Mouse (Mus musculus): ENCODE data around the gene Micu1.
A peak's percentile ranks its signal among the peaks of the same experiment; 100 is the strongest.
"Not testable (repeated sequence)": the region's sequence is repeated elsewhere in the genome, so short reads cannot be mapped to it uniquely, and the experiment has no call there.

The Micu1 gene

DNA sequence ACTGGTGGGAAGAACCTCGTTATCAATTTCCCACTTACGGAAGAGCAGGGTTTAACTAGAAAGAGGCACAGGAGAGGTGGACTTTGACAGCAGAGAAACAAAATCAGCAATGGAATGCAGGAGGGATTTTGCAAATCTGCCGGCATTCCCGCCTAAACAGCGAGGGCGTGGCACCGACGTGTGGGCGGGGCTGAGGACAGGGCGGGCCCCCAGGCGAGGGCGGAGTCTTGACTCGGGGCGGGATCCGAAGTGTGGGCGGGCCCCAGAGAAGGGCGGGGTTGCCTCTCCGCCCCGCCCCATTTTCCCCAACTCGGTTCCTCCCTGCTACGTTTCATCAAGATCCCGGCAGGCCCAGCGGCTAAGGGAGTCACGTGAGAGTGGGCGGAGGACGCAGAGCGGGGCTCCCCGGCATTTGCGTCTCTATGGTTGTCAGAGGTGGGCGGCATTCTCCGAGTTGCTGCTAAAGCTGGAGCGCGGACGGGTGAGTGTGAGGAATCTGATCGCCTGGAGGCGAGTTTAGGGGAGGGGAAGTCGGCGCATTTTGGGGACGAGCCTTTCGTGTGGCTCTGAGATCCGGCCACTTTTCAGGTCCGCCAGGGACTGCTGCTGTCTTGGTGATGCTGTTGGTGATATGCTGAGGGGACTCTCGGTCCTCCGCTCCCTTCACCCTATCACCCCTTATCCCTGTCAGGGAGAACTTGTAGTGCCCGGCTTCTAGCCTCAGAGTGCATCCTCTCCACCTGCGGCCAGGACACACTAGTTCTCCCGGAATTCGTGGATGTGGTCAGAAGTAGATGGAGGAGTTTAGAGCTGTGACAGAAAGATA is at the start of gene Micu1:
Gene Micu1 (plus strand): TSS at position 271 of the 826 bp plus-strand sequence.
- peak; percentile 92 to 95 for DNase-seq

DNA sequence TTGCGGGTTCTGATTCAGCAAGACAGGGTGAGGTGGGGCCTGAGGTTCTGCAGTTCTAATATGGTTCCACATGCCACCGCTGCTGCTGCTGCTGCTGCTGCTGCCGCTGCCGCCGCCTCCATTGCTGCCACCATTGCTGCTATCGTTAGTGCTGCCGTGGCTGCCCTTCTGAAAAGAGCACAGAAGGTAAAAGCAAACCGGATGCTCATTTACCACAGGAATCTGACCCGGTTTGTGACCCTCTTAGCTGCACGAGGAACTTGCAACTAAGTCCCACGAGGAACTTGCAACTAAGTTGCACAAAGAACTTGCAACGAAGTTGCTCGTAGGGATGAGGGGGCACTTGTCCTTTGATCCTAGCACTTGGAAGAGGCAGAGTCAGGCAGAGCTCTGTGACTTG is 45.5 kb upstream of the Micu1 start:
- no peak for DNase-seq

DNA sequence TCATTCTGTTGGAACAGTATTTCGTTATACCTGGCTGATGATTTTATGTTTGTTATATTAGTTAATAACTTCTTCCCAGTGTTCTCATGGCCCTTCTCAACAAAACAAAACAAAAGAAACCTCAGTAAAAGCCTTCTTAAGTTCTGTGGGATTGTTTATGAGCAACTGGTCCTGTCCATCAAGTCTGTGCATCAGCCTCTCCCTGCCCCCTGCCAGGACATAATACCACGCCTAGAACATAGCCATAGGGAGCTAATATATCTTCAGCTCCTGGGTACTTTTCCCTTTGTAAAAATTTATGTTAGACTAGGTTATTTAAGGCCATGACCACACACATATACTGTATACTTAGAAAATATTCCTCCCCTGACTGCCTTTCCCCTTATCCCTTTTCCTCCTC is 37.5 kb upstream of the Micu1 start:
- DNase-seq = no peak

DNA sequence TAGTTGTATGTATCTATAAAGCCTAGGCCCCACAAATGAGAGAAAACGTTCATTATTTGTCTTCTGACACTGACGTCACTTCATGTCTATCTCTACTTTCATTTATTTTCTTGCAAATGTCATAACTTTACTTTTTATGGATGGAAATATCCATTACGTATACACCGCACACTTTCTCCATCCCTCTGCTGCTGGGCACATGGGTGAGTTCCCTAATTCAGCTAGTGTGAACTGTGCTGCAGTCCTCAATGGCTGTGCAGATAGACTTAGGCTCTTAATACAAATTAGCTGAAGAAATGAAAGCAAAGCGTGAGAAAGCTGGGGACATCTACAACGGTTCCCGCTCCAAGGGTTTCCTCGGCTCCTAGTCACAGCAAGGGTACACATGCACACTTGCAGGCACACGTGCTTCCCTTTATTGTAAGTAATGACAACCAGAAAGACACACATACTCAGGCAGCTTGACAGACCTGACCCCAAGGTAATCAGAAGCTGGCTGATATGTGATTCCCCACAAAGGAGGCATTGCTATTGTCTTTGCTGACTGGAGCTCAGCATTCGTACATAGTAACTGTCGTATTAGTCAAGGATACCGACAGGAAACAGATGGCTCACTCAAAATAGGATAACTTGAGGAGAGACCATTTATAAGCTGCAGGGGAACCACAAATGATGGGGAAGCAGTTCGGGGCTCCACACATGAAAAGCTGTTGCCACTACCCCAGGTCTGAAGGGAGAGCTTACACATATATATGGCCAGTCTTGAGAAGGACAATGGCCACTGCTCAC is 36.6 kb upstream of the Micu1 start:
- no peak for DNase-seq

DNA sequence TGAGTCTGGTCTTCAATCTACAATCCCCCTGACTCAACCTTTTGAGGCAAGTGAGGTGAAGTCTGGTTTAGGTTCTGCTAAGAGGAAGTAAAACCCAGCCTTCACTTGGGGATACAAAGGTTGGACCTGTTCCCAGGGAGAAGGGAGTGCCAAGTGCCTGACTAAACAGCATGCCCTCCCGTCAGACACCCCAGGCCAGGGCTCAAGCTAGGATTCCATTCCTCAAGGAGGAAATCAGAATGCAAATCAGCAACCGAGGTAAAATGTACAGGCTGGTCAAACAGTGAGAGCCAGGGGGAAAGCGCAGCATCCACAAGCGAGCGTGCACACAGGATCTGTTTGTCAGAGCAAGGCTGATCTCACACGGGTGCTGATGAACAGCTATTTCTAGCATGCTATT is 34.9 kb upstream of the Micu1 start:
- no peak for DNase-seq

DNA sequence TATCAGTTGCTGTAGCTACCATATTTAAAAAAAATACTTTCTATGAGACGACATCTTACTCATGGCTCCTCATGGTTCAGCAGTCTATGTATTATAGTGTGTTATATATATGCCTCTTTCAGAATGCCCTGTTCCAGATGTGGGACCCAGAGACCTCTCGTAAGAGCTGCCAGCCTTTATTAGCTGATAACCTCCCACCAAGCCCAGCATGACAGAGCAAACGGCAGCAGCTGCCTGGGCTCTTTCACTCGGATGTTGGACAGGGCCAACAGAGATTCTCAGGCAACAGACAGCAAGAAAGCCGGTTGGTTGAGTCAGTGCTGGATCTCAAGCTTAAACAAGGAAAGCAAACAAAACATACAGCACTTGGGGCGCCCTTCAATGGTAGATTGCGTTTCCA is 33.8 kb upstream of the Micu1 start:
- DNase-seq = no peak

DNA sequence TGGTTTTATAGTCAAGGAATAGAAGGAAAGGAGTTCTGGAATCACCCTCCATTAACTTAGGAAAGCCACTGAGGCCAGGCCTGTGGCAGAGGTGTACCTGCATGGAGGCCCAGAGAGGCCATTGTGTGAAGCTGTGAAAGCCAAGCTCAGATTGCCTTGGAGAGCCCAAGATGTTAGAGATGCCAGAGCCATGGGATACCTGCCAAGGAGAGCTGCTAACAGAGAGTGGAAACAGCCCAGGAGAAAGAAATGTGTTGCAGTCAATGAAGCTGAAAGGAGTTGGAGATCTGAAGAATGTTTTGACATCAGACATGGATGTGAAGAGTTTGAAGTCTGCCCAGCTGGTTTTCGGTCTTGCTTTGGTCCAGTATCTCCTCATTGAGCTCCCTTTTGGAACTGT is 24.4 kb upstream of the Micu1 start:
- DNase-seq = no peak

DNA sequence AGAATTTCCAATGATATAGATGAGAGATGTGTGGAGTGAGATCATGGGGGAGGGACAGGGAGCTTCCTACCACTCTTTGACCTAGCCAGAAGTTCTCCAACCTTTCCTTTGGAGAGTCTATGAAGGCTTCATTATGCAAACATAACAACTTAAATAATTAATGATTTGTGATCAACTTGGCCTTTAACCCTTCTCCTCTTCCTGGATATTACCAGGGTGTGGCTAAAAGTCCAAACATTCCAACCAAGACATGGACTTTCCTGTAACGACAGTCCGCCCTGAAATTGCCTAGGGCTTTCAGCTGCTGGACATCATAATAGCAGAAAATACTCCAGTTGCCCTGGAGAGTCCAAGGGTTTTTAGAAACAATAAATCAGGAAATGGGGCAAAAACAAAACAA is 23.1 kb upstream of the Micu1 start:
- DNase-seq = no peak

DNA sequence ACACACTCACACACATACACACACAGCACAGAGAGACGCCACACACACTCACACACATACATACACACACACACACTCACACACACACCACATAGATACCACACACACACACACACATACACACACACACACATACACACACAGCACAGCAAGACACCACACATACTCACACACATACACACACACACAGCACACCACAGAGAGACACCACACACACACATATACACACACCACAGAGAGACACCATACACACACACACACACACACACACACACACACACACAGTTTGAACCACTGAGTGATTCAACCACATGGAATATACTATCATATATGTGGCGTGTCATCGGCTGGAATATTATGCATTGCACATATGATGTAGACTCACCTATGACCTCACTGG is 16.7 kb upstream of the Micu1 start:
- not testable (repeated sequence) for DNase-seq

DNA sequence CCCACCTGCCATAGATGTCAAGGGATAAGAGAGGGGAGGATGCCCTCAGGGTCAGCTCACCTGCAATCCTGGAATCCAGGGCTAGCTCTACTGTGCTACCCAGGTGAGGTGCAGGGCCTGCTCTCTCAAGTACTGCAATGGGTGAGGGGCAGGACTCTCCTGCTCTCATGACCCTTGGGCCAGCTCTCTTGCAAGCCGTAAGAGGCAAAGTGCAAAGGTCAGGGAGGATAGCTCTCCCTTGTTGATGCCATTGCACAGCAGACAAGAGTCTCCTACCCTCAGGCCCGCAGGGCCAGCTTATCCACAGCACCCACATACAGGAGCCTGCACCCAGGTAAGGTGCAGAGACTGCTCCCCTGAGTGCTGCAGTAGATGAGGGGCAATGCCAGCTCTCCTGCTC is 15.2 kb upstream of the Micu1 start:
- no peak for DNase-seq

DNA sequence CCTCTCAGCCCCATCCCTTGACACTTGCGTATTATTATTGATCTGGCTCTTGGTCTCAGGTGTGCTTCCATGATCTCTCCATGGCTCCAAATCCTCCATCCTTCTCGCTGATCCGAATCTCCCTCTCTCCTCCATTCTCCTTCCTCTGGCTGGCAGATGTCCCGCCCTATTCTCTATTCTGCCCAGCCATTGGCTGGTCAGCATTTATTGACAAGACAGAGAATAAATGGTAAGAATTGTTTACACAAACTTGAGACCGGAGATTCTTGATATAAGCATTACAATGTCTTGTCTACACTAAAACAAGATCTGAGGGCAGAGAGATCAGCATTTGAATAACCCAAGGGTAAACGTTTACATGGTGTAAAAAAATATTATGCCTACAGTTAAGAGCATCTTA is 12.4 kb upstream of the Micu1 start:
- no peak for DNase-seq

DNA sequence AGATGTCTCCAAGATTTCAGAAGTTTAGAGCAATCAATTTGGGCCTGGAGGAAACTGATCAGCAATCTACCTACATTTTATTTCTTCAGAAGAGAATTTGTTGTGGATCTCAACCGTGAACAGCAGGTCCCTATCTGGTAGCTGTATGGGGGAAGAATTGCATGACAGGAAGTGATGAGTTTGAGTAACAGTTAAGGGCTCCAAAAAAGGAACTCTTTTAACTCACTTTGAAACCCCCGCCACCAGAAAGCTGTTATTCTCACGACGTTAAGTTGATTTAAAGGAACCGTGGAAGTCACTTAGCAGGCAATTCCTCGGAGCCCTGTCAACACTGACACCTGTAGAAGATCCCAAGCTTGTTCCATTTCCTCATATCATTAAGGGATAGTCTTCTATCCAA is 9.8 kb upstream of the Micu1 start:
- DNase-seq = no peak

DNA sequence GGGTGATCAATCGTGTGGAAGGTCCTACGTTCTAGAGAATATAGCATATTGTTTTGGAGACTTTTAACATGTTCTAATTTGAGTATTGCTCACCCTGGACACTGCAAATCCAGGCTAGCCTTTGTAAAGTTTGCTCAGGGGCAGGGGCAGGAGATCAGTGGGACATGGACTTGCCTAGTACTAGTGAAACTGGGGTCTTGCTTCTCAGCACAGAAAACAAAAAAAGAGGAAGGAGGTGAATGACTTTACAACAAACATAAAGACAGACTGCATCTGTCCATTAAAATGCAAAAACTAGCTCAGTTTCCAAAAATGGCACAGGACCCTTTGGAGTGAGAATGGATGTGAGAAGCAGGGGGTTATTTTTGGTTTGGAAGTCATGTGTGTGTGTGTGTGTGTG is 8.2 kb upstream of the Micu1 start:
- DNase-seq = no peak

DNA sequence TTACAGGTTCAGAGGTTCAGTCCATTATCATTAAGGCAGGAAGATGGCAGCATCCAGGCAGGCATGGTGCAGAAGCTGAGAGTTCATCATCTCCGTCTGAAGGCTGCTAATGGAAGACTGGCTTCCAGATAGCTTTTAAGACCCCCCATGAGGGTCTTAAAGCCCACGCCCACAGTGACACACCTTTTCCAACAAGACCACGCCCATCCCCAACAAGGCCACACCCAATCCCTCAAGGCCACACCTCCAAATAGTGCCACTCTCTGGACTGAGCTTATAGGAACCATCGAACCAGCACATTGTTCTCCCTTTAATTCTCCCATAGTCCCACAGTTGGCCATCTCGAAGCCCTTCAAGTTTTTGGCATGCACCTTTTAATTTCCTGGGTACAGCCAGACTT is 2.8 kb upstream of the Micu1 start:
- no peak for DNase-seq

DNA sequence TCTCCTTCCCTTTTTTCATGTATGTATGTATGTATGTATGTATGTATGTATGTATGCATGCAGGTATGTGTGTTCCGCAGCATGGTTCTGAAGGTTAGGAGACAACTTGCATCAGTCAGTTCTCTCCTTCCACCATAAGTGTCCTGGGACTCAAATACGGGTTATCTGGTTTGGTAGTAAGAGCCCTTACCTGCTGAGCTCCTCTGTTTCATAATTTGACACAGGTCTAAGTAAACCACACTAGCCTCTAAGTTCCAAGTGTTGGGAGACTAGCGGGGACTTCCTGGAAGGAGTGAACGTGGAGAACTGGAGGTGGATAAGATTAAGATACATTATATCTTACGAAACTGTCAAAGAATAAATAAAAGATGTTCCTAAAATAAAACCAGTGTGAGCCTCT is 472 bp upstream of the Micu1 start:
- DNase-seq = no peak

DNA sequence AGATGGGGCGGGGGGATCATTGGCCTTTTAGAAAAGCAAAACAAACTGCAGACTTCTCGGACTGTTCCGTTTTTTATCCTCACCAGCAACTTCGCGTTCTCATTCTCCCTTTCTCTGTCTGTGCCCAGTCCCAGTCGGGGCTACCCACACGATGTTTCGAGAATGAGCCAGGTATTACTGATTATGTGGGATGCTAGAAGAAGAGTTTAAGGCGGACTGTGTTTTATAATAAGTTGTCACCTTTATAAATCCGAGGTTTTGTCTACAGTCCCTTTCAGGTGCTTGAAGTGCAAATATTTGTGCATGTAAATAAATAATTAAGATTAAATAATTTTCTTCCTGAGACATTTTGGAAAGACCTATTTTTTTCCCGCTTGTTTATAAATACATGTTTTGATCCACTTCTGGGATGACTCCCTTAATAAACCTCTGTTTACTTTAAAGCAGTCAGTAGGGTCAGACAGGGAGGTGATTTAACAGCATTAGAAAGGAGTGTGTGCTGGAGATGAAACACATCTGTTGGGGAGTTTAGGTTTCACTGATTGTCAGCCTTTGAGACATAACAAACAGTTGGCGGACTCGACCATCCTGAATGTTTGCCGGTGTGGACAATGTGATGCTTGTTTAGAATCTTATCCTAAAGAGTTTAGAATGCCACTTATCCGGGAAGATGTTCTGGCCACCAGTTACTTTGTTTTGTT is 933 bp downstream of the Micu1 start:
- no peak for DNase-seq

DNA sequence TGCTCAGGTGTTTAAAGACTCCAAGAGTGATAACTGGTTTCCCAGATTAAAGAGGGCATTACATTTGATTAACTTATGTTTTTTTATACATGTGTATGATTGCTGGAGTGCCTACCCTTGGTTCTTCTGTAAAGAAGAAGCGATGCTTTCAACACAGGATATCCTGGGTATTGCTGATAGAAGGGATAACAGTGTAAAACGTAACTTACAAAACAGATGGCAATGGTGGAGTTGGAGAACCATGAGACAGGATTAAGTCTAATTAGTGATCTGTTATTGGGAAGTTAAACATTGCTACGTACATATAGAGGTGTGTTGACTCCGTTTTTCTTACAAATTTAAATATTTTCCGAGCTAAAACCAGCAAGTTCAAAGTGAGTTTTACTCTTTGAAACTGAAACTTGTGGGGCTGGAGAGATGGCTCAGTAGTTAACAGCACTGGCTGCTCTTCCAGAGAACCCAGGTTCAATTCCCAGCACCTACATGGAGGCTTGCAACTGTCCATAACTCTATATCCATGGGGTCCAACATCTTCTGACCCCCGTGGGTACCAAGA is 4.8 kb downstream of the Micu1 start:
- DNase-seq = no peak

DNA sequence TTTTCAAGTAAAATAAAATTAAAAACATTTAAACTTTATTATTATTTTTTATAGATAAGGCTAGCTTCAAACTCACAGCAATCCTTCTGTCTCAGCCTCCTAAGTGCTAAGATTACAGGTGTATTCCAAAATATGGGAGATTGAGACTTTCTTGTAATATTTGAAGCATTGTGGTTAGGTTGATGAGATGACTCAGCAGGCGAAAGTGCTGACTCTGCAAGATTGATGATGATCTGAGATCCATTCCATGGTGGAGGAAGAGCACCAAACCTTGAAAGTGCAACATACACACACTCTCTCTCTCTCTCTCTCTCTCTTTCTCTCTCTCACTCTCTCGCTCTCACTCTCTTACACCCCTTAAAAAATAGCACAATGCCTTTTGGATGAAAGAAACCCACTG is 5.3 kb downstream of the Micu1 start:
- DNase-seq = no peak

DNA sequence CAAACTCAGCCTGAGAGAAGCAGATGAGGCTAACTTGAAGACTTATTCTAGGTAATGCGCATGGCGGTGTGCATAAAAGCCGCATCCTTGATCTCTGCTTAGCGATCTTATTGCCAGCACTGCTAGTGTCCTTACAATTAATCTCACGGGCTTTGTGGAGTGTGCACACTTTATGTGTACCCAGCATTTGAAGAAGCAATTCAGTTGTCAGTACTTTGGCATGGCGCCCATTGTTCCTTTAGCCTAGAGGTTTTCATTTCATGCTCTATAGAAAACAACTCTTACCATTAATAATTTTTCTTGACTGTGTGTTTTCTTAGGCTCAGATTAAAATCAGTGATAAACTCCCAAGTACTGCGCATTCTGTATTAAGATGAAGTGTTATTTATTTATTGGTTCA is 7.0 kb downstream of the Micu1 start:
- no peak for DNase-seq

DNA sequence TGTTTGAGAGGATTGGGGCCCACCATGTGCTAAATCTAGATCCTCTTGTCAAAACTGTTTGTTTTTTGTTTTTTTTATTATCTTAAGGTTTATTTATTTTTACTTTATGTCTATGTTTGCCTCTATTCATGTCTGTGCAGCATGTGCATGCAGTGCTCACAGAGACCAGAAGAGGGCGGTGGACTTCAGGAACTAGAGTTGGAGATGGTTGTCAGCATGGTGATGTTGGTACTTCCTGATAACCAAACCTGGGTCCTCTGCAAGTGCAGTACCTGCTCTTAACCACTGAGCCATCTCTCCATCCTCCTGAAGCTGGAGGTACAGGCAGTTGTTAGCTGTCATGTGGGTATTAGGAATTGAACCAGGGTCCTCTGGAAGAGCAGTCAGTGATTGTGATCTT is 8.0 kb downstream of the Micu1 start:
- DNase-seq = no peak

DNA sequence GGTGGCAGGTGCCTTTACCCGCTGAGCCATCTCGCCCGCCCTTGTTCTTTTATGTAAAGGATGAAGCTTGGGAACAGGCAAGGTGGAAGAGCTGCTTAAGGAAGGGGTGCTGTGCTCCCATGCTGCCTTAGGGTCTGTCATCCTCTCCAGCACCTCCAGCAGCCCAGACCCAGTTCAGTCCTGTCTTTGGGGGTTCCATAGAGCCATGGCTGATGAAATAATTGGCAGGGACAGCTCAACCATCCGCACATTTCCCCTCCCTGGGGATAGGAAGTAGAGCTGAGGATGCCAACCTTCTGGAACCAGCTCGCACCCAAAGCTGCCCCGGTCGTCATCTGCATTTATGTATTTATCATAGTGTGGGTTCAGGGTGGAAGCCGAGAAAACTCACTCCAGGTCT is 9.8 kb downstream of the Micu1 start:
- DNase-seq = no peak

DNA sequence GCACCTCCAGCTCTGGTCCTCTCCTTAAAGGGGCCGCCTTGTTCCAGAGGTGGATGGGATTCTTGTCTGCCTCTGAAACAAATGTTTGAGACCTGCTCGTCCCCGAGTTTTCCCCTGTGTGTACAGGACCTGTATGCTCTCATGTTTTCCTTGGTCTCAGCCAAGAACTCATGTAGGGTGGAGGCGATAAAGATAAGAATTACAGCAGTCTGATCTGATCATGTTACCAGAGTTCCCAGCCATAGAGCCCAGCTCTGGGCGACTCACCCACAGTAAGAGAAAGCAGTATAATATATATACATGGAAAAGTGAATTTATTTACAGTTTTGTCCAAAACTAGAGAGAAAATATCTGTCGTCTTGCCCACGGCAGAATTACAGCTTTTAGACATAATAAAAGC is 17.7 kb downstream of the Micu1 start:
- no peak for DNase-seq

DNA sequence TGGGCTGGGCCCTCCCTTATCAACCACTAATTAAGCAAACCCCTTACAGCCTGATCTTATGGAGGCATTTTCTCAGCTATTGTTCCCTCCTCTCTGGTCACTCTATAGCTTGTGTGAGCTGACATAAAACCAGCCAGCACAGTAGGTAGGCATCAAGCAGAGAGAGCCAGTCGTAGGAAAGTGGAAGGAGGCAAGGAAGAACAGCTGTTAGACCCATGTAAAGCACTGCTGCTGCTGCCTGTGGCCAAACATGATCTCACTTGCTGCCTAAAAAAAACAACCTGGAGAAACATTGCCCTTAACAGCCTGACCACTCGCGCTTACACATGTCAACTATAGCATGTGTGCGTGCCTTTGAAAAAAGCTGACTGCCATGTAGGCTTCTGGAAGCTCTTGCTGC is 19.3 kb downstream of the Micu1 start:
- DNase-seq = no peak

DNA sequence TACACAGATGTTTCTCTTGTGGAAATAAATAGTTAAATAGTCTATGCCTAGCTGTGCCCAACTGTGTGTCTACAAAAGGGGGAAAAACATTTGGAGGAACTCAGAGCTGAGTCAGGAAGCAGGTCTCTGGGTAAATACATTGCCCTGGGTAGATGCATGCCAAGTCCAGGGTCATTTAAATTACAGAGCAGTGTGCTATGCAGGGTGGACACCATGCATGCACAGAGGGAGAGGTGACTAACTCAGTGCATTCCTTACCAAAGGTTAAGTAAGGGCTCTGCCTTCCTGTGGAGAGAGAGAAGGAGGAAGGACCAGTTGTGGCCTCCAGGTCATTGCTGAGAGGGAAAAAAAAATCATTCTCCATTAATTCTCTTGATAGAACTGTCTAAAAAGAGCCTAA is 22.4 kb downstream of the Micu1 start:
- DNase-seq = no peak

Measured in spleen, adult 18-20 months (tissue).